Mouse (Mus musculus) lung, embryonic 14.5 days (tissue): ENCODE data around the gene Rsph4a. TPM values are rescaled to one million over a fixed set of nuclear protein-coding genes. Genes with fewer than 3 reads are reported as not detected.
A peak's percentile ranks its signal among the peaks of the same experiment; 100 is the strongest.
"Not testable (repeated sequence)": the region's sequence is repeated elsewhere in the genome, so short reads cannot be mapped to it uniquely, and the experiment has no call there.

Experiments used
- ATAC-seq: fragments of 200-750 bp; cut with Nextera tagmentation; 2 replicates; pipeline ENCODE4 v1.8.0; 2017; ENCODE audit warnings: mild to moderate bottlenecking, moderate TSS enrichment, moderate library complexity; ENCODE audit not compliant: insufficient read depth
- DNase-seq: peaks from one replicate; pipeline ENCODE4 v3.0.0-alpha.2; 2015
- H3K27ac ChIP-seq: fragments of 300-500 bp; sonication (generic); 2 replicates; pipeline ENCODE4 v1.5.1; 2014; ENCODE audit warnings: low read depth, mild to moderate bottlenecking, moderate library complexity
- H3K27me3 ChIP-seq: fragments of 300-500 bp; sonication (generic); 2 replicates; pipeline ENCODE4 v1.6.1; 2014; ENCODE audit warnings: low read length, control low read depth; ENCODE audit not compliant: insufficient read depth
- H3K36me3 ChIP-seq: fragments of 300-500 bp; sonication (generic); 2 replicates; pipeline ENCODE4 v1.6.1; 2014; ENCODE audit warnings: control low read depth; ENCODE audit not compliant: insufficient read depth
- H3K4me1 ChIP-seq: fragments of 300-500 bp; sonication (generic); 2 replicates; pipeline ENCODE4 v1.6.1; 2014; ENCODE audit warnings: antibody characterized with exemption, control low read depth; ENCODE audit not compliant: insufficient read depth
- H3K4me2 ChIP-seq: fragments of 300-500 bp; sonication (generic); 2 replicates; pipeline ENCODE4 v1.6.1; 2014; ENCODE audit warnings: mild to moderate bottlenecking
- H3K4me3 ChIP-seq: fragments of 300-500 bp; sonication (generic); 2 replicates; pipeline ENCODE4 v1.5.1; 2014; ENCODE audit warnings: low read depth, low read length
- H3K9ac ChIP-seq: fragments of 300-500 bp; sonication (generic); 2 replicates; pipeline ENCODE4 v1.6.1; 2014
- H3K9me3 ChIP-seq: fragments of 300-500 bp; sonication (generic); 2 replicates; pipeline ENCODE4 v1.6.1; 2016; ENCODE audit warnings: low read depth, low read length, control low read depth
- CTCF ChIP-seq: IDR thresholded peaks from 2 replicates; pipeline ENCODE4 v1.5.1; 2016; ENCODE audit warnings: antibody characterized with exemption, low read depth
- WGBS: fragments of 180-500 bp; shearing (Covaris S2); extraction: QIAGEN DNeasy Blood & Tissue Kit; methylation state at CpG from one replicate; pipeline ENCODE4 v1.1.7; 2014; 5-methylcytosine and 5-hydroxymethylcytosine counted together
- polyA plus RNA-seq: library from polyadenylated mRNA; unstranded; fragments of >200 nt; fragmentation: Nextera tagmentation; extraction: Ambion mirVana; gene quantifications from 2 replicates; pipeline ENCODE4 v1.2.1, GENCODE M21; 2014

Rsph4a gene
- polyA plus RNA-seq, result 0.09 and 0.32 TPM in 2 replicates

DNA sequence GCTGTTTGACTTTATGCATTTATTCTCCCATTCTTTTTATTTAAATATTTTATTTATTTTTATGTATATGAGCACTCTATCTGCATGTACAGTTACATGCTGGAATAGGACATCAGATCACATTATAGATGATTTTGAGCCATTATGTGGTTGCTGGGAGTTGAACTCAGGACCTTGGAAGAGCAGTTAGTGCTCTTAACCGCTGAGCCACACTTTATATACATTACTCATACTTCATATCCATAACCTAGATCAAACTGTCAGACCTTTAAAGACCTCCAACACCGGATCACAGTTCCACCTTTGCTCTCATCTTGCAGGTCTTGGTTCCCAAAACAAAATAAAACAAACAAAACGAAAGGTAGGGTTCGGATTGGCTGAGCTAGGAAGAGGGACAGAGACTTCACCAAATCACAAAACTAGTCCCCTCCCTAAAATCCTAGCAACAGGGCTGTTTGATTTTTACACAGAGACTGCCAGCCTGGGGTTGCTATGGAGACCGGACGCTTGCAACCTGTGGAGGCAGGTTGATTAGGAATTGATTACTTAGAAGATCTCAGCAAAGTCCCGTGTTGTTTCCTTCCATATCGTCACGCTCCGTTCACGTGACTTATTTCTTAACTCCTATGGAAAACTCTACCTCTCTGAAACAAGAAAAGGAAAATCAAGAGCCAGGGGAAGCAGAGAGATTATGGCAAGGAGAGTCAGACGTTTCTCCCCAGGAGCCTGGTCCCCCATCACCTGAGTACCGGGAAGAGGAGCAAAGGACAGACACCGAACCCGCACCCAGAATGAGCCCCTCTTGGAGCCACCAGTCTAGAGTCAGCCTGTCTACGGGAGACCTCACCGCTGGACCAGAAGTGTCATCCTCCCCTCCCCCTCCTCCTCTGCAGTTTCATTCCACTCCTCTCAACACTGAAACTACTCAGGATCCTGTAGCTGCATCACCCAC is at the start of gene Rsph4a:
Rsph4a (plus strand) TSS at position 582 of the 952 bp plus-strand sequence.
- Histone ChIP-seq H3K9ac (no peak within 1 kb of the TSS; the same call in 1 of the 2 replicates), H3K27me3 (no peaks in the 10 kb centered on the region), H3K4me2 (peak within 1 kb of the TSS; percentile 61), H3K4me3 (peak within 1 kb of the TSS; percentile 34), H3K27ac (no peak within 1 kb of the TSS), H3K4me1 (no peaks in the 10 kb centered on the region), H3K36me3 (no peaks in the 10 kb centered on the region), H3K9me3 (no peaks in the 10 kb centered on the region)
- peak; percentile 89 for ATAC-seq
- DNase-seq, result peak; percentile 57
- no peak for TF ChIP-seq CTCF
- 6% methylated on average over 17 of the region's 17 CpGs for whole genome bisulfite sequencing

DNA sequence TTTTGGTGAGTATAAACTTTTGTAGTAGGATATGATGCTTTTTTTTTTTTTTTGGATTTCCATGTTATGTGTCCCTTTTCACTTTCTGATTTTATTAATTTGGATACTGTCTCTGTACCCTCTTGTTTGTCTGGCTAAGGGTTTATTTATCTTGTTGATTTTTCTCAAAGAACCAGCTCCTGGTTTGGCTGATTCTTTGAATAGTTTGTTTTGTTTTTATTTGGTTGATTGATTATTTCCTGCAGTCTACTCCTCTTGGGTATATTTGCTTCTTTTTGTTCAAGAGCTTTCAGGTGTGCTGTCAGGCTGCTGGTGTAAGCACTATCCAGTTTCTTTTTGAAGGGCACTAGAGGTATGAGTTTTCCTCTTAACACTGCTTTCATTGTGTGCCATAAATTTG is 47.5 kb upstream of the Rsph4a start, which contains the start of gene Sult3a1:
Sult3a1 (plus strand) TSS at position 301 of the 400 bp plus-strand sequence.
- DNase-seq, result no peak
- Histone ChIP-seq H3K36me3 (no peaks in the 10 kb centered on the region), H3K9me3 (no peaks in the 10 kb centered on the region), H3K9ac (no peak within 1 kb of the TSS), H3K4me1 (no peaks in the 10 kb centered on the region), H3K4me3 (no peak within 1 kb of the TSS), H3K4me2 (no peak within 1 kb of the TSS), H3K27ac (no peak within 1 kb of the TSS), H3K27me3 (no peaks in the 10 kb centered on the region)
- no peak for TF ChIP-seq CTCF
- no peak for ATAC-seq

DNA sequence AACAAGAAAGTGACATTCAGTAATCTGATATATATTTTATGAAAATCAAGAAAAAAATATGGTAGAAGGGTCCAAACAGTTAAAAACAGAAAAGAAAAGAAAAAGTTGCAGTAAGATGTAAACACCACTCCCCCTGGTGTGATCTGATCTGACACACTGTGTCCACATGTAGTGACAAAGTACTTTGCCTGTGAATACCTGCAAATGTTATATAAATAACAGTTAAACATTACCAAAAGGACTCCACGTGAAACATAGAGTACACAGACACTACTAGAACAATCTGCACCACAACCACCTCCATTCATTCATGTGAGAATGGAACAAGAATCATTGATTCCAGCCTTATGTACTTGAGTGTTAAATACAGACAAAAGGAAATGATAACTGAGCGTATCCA is 38.9 kb upstream of the Rsph4a start:
- no peaks in the 10 kb centered on the region for H3K36me3 ChIP-seq
- H3K4me3 ChIP-seq, result no peak overlapping the region
- no peaks in the 10 kb centered on the region for H3K9me3 ChIP-seq
- 61% methylated on average over 2 of the region's 2 CpGs for WGBS
- DNase-seq (no peak), ATAC-seq (no peak)
- no peak overlapping the region for H3K4me2 ChIP-seq
- H3K27me3 ChIP-seq, result no peaks in the 10 kb centered on the region
- no peak overlapping the region for H3K9ac ChIP-seq
- H3K27ac ChIP-seq, result no peak overlapping the region
- no peaks in the 10 kb centered on the region for H3K4me1 ChIP-seq
- TF ChIP-seq CTCF, result no peak

DNA sequence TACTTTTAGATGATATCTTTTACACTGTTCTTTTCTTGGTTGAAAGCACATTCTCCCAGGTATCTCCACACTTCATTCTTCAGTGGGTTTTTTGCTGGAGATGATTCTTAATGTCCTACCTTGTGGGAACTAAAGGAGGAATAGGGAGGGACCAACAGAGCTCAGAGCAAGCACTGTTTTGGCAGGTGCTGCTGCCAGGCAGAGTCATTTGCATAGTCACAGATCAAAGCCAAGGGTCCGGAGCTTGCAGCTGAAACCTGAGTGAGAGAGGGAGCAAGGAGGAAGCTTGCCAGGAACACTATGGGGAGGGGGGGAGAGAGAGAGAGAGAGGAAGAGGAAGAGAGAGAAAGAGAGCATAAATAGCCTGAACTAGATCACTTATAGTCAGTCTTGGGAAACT is 34.5 kb upstream of the Rsph4a start:
- H3K4me2 ChIP-seq, result no peak overlapping the region
- WGBS, result 9% methylated on average over 1 of the region's 1 CpGs
- no peak overlapping the region for H3K9ac ChIP-seq
- no peak overlapping the region for H3K27ac ChIP-seq
- no peaks in the 10 kb centered on the region for H3K36me3 ChIP-seq
- no peaks in the 10 kb centered on the region for H3K9me3 ChIP-seq
- no peaks in the 10 kb centered on the region for H3K4me1 ChIP-seq
- DNase-seq (no peak), ATAC-seq (no peak)
- TF ChIP-seq CTCF, result no peak
- no peaks in the 10 kb centered on the region for H3K27me3 ChIP-seq
- H3K4me3 ChIP-seq, result no peak overlapping the region

DNA sequence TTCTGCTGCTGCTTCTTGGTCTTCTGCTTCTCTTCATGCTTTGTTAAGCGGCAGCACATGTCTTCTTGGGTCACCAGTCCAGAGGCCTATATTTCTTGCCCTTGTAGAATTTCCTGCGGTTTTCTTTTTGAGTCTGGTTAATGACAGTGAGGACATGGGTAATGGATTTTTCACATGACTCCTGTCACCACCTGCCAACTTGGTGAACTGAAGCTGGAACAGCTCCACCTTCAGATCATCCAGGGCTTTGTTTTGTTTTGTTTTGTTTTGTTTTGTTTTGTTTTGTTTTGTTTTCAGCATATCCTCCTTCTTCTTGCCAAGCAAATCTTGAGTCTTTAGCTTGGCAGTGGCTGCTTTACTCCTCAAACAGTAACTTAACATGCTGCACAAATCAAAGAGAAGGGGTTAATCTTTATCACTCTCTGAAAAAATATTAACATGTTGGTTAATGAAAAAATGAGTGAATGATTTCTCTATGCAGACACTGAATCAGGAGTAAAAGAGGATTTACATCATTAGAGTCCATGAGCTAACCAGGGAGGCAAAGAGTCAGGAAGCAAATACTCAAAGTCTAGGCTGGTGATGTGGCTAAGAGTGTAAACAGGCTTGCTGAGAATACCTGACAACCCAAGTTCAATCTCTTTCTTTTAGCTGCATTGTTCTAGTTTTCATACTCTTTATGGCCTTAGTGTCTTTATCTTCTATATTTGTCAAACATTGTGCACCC is 32.1 kb upstream of the Rsph4a start:
- Histone ChIP-seq H3K9ac (no peak overlapping the region), H3K4me2 (no peak overlapping the region), H3K27ac (no peak overlapping the region), H3K27me3 (no peaks in the 10 kb centered on the region), H3K36me3 (no peaks in the 10 kb centered on the region), H3K4me3 (no peak overlapping the region), H3K9me3 (no peaks in the 10 kb centered on the region), H3K4me1 (no peaks in the 10 kb centered on the region)
- TF ChIP-seq CTCF, result no peak
- WGBS, result 86% methylated on average over 2 of the region's 2 CpGs
- ATAC-seq (no peak), DNase-seq (no peak)

DNA sequence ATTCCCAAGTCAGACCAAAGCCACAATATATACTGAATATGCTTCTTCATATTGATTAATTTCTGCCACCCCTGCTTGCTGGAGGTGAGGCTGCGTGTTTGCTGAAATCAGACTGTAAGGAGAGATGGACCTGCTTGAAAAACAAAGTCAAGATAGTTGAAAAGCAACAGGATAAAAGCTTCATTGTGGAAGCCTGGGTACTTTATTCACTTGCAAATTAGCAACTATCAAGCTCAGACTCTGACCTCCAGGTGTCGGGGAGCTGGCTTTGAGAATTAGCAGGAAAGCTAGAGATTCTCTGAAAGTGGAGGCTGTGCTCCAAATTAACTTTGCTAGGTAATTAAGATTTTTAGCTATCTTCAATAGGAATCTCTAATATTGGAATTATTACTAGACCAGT is 22.5 kb upstream of the Rsph4a start:
- H3K4me1 ChIP-seq, H3K36me3 ChIP-seq, DNase-seq, H3K4me3 ChIP-seq, H3K9ac ChIP-seq, ATAC-seq, H3K27ac ChIP-seq, H3K4me2 ChIP-seq, H3K9me3 ChIP-seq, H3K27me3 ChIP-seq: not testable (repeated sequence)
- WGBS, result 88% methylated on average over 2 of the region's 2 CpGs

DNA sequence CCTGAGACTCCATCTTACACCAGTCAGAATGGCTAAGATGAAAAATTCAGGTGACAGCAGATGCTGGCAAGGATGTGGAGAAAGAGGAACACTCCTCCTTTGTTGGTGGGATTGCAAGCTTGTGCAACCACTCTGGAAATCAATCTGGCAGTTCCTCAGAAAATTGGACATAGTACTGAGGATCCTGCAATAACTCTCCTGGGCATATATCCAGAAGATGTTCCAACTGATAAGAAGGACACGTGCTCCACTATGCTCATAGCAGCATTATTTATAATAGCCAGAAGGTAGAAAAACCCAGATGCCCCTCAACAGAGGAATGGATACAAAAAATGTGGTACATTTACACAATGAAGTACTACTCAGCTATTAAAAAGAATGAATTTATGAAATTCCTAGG is 3.4 kb upstream of the Rsph4a start:
- H3K36me3 ChIP-seq, H3K9me3 ChIP-seq, H3K4me1 ChIP-seq, H3K27me3 ChIP-seq, H3K4me3 ChIP-seq, H3K27ac ChIP-seq, ATAC-seq, DNase-seq, H3K9ac ChIP-seq, H3K4me2 ChIP-seq: not testable (repeated sequence)
- WGBS, result 67% methylated on average over 1 of the region's 1 CpGs
